Mouse (Mus musculus): ENCODE results near the gene Olfr845.

Gene Olfr845

GRCm38 (mm10) chr9:19336157-19336556, at the start of gene Olfr845:
Olfr845 (plus strand) TSS chr9:19336457.
- no peak for DNase-seq (ENCODE audit: low read depth in 2 of 2, low spot score in 2 of 2)

GRCm38 (mm10) chr9:19316047-19316446, 20.2 kb upstream of the Olfr845 start, which contains the start of gene Olfr844:
Olfr844 (plus strand) TSS chr9:19316347.
- no peak for DNase-seq (ENCODE audit: low read depth in 2 of 2, low spot score in 2 of 2)

- no peak for DNase-seq (ENCODE audit: low read depth in 2 of 2, low spot score in 2 of 2)
These were observed 27.6 kb downstream of the Olfr845 start, which contains the start of gene Olfr846 for GRCm38 (mm10) chr9:19363905-19364304. Olfr846 (minus strand) TSS chr9:19364005.

- no peak for DNase-seq (ENCODE audit: low read depth in 2 of 2, low spot score in 2 of 2)
These were observed 42.3 kb downstream of the Olfr845 start, which contains the start of gene Olfr847 for GRCm38 (mm10) chr9:19378569-19378968. Olfr847 (minus strand) TSS chr9:19378669.

All from CD8-positive naive resting alpha-beta T cell, adult 2 months (primary cell).